Mouse (Mus musculus): ENCODE results near the gene Rcor2.

- TF ChIP-seq TAL1 (IDR thresholded peaks at IDR 0.05; ENCODE audit: low read length) (no peak), GATA1 (IDR thresholded peaks at IDR 0.05; ENCODE audit: low read length) (no peak)
Measured at GRCm38 (mm10) chr19:7264766-7265331, 2.3 kb upstream of the Rcor2 start.

Measured in erythroblast, embryonic 14.5 days (primary cell).